Mouse (Mus musculus) CD4-positive, CD25-positive, alpha-beta regulatory T cell, adult 9 weeks (primary cell): Measurements from ENCODE around the gene Arrb1. TPM values are rescaled to one million over a fixed set of nuclear protein-coding genes. Genes with fewer than 3 reads are reported as not detected.

ENCODE experiments used
- polyA plus RNA-seq: library from polyadenylated mRNA; unstranded; fragments of 100-300 nt; shearing (Covaris generic); gene quantifications from one replicate; pipeline ENCODE4 v1.2.1, GENCODE M21; 2017

The Arrb1 gene
- 18.9 TPM for polyA plus RNA-seq

DNA sequence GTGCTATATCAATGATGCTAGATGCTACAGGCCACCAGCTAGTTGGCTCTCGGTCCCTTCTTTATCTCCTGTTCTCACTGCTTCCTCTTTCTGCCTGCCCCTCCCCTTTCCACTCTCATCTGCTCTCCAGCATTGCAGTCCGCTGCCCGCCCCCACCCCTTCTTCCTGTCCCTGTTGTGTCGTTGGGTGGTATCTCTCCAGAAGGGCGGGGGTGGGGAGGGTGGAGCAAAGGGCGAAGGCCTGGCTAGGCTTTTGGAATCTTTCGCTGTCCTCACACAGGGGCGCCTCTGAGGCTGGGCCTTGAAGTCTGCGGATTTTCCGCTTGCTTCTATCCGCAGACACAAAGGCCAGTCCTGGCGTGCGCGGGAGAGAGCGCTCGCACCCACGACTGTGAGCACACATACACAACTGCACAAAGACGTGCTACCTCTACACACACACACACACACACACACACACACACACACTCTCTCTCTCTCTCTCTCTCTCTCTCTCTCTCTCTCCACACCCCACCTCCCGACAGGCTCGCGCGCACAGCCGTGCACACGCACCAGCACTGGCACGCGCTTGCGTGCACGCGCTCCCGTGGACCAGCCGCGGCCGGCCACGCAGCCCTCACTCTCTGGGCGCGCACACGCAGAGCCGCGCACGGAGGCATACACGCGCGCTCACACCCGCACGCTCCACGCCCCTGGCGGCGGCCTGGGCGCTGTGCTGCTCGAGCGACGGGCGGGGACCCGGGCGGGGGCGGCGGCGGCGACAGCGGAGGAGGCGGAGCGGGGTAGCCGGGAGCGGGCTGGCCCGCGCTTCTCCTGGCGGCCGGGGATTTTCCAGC, at the start of gene Arrb1:
TSS of gene Arrb1 (plus strand) at position 566 of the 835 bp plus-strand sequence.

DNA sequence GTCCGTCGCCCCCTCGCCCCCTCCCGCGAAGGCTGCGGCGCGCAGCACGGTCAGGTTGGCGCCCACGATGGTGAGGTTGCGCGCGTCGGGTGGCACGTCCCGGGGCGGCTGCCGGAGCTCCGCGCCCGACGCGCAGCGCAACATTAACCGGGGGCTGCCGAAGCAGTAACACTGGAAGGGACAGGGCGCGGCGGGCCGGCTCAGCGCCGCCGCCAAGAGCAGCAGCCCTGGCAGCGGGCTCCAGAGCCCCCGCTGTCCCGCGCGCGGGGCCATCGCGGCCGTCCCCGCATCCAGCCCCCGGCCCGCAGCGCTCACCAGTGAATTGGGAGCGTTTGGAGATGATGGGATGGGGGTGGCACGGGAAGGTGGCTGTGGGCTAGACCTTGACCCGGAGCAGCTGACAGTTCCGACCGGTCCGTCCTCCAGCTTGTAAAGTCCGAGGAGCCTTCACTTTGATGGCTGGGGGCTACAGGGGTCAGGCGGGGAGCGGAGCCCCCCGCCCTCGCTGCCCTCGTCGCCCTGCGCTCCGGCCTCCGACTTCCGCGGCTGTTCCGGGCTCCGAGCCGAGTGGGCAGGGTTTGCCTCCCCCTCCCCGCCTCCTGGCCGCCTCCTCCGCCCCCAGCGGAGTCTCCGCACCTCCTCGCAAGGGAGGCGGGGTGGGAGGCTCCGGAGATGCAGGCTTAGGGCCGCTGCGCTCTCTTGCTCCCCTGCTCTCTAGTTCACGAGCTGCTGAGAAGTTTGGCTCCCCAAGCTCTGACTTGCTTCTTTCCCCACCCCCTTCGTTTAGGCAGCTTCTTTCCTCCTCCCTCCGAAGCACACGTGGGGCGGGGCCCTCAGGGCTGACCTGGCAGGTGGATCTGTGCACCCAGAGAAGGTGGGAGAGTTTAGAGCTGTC, 91.4 kb downstream of the Arrb1 start, which contains the start of gene Tpbgl:
TSS of gene Tpbgl (minus strand) at position 728 of the 895 bp plus-strand sequence.

Other genes starting within 250 kb of the Arrb1 start
- gene Serpinh1, start 182.2 kb upstream of the Arrb1 start, polyA plus RNA-seq: not detected
- gene Gdpd5, start 154.1 kb upstream of the Arrb1 start, polyA plus RNA-seq: 21.7 TPM
- not detected for gene Klhl35, start 69.5 kb upstream of the Arrb1 start, polyA plus RNA-seq
- gene Rps3, start 51.7 kb upstream of the Arrb1 start, polyA plus RNA-seq: 1,881 TPM
- gene Tpbgl, start 91.6 kb downstream of the Arrb1 start, polyA plus RNA-seq: not detected
- 0.38 TPM for gene Slco2b1, start 175.9 kb downstream of the Arrb1 start, polyA plus RNA-seq
- not detected for gene Olfr520, start 194.8 kb downstream of the Arrb1 start, polyA plus RNA-seq
- gene Olfr521, start 228.0 kb downstream of the Arrb1 start, polyA plus RNA-seq: not detected